Mouse (Mus musculus): Measurements from ENCODE around the gene Icmt. TPM values are rescaled to one million over a fixed set of nuclear protein-coding genes. Genes with fewer than 3 reads are reported as not detected.

The Icmt gene
- polyA plus RNA-seq, 1 experiment: 35.2 TPM

DNA sequence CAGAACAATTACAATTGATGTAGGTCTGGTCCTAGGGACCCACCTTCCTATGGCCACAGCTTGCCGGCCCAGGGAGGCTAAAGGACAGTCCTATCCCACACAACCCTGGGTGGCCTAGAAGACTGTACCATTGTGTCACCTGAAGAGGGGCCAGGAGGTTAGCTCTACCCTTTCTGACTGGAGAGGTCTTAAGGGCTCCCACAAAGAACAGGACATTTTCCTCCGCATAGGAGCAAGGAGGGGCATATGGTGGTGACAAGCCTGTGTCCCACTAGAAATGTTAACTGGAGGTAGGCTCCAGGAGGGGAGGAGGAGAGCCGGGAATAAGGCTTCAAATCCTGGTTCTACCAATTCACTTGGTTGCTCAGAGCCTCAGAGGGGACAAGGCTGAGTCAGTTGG, 23.8 kb upstream of the Icmt start:
- Histone ChIP-seq H3K4me3 (ENCODE audit: insufficient read depth, low read length) (no peak overlapping the region), H3K27ac (ENCODE audit: insufficient read depth, low read length) (no peak overlapping the region), H3K4me1 (ENCODE audit: control insufficient read depth, insufficient read depth, low read length) (peaks cover 4% of the 10 kb centered on the region)
- TF ChIP-seq POLR2A (IDR thresholded peaks at IDR 0.05; ENCODE audit: extremely low read depth, insufficient read depth, low read length) (no peak), CTCF (IDR thresholded peaks at IDR 0.05; ENCODE audit: extremely low read depth, insufficient read depth, low read length) (no peak)

GRCm38 (mm10) chr4:152273621-152274236, 23.3 kb upstream of the Icmt start, which contains the start of gene Gpr153:
Gene Gpr153, plus strand, starts transcription at chr4:152274232.
- TF ChIP-seq POLR2A (IDR thresholded peaks at IDR 0.05; ENCODE audit: extremely low read depth, insufficient read depth, low read length) (no peak), CTCF (IDR thresholded peaks at IDR 0.05; ENCODE audit: extremely low read depth, insufficient read depth, low read length) (no peak)

DNA sequence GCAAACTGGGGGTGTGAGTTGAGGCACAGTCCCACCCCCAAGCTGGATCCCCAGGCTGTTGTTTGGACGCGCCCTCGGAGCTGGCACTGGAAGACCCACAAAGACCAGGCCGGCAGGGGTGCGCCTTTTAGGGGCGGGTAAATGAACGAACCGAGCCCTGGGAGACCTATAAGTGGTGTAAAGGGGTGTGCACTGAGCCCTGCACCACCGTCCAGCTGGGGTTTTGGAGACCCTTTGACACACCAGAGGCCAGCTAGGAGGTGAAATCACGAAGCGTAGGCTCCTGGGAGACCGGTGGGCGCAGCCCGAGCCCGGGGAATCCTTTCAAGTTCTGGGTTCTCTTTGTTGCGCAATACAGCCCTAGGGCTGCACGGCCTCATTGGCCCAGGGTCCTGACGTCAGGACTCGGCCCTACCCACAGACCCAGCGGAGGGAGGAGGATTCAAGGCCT, 22.3 kb upstream of the Icmt start:
- Histone ChIP-seq H3K27ac (ENCODE audit: insufficient read depth, low read length) (no peak overlapping the region), H3K4me3 (ENCODE audit: insufficient read depth, low read length) (peak overlapping the region; percentile 48)
- TF ChIP-seq POLR2A (IDR thresholded peaks at IDR 0.05; ENCODE audit: extremely low read depth, insufficient read depth, low read length): no peak
- TF ChIP-seq CTCF (IDR thresholded peaks at IDR 0.05; ENCODE audit: extremely low read depth, insufficient read depth, low read length): no peak

More at GRCm38 (mm10) chr4:152273621-152274236, 23.3 kb upstream of the Icmt start, which contains the start of gene Gpr153:
- Histone ChIP-seq H3K4me3 (ENCODE audit: insufficient read depth, low read length) (peak within 1 kb of the TSS; percentile 48), H3K27ac (ENCODE audit: insufficient read depth, low read length) (no peak within 1 kb of the TSS), H3K4me1 (ENCODE audit: control insufficient read depth, insufficient read depth, low read length) (peaks cover 5% of the 10 kb centered on the region)

GRCm38 (mm10) chr4:152276389-152277347, 20.4 kb upstream of the Icmt start:
- Histone ChIP-seq H3K4me1 (ENCODE audit: control insufficient read depth, insufficient read depth, low read length) (peaks cover 6% of the 10 kb centered on the region; the same call in 1 of the 2 replicates), H3K27ac (ENCODE audit: insufficient read depth, low read length) (no peak overlapping the region), H3K4me3 (ENCODE audit: insufficient read depth, low read length) (no peak overlapping the region)
- TF ChIP-seq CTCF (IDR thresholded peaks at IDR 0.05; ENCODE audit: extremely low read depth, insufficient read depth, low read length): peak; percentile 43
- TF ChIP-seq POLR2A (IDR thresholded peaks at IDR 0.05; ENCODE audit: extremely low read depth, insufficient read depth, low read length): no peak

More for the DNA sequence above, 22.3 kb upstream of the Icmt start:
- peaks cover 6% of the 10 kb centered on the region; the same call in 1 of the 2 replicates for H3K4me1 ChIP-seq (ENCODE audit: control insufficient read depth, insufficient read depth, low read length)

- H3K27ac ChIP-seq (ENCODE audit: insufficient read depth, low read length): no peak overlapping the region
- H3K4me1 ChIP-seq (ENCODE audit: control insufficient read depth, insufficient read depth, low read length): peaks cover 6% of the 10 kb centered on the region; the same call in 1 of the 2 replicates
- no peak overlapping the region for H3K4me3 ChIP-seq (ENCODE audit: insufficient read depth, low read length)
- no peak for TF ChIP-seq POLR2A (IDR thresholded peaks at IDR 0.05; ENCODE audit: extremely low read depth, insufficient read depth, low read length)
- no peak for TF ChIP-seq CTCF (IDR thresholded peaks at IDR 0.05; ENCODE audit: extremely low read depth, insufficient read depth, low read length)
Observed at GRCm38 (mm10) chr4:152277916-152278315, 19.1 kb upstream of the Icmt start.

GRCm38 (mm10) chr4:152278986-152279385, 18.0 kb upstream of the Icmt start:
- Histone ChIP-seq H3K27ac (ENCODE audit: insufficient read depth, low read length) (no peak overlapping the region), H3K4me1 (ENCODE audit: control insufficient read depth, insufficient read depth, low read length) (peaks cover 6% of the 10 kb centered on the region; the same call in 1 of the 2 replicates), H3K4me3 (ENCODE audit: insufficient read depth, low read length) (no peak overlapping the region)
- TF ChIP-seq POLR2A (IDR thresholded peaks at IDR 0.05; ENCODE audit: extremely low read depth, insufficient read depth, low read length) (no peak), CTCF (IDR thresholded peaks at IDR 0.05; ENCODE audit: extremely low read depth, insufficient read depth, low read length) (no peak)

GRCm38 (mm10) chr4:152281601-152282000, 15.4 kb upstream of the Icmt start:
- TF ChIP-seq POLR2A (IDR thresholded peaks at IDR 0.05; ENCODE audit: extremely low read depth, insufficient read depth, low read length): no peak
- no peak for TF ChIP-seq CTCF (IDR thresholded peaks at IDR 0.05; ENCODE audit: extremely low read depth, insufficient read depth, low read length)
- Histone ChIP-seq H3K27ac (ENCODE audit: insufficient read depth, low read length) (no peak overlapping the region), H3K4me3 (ENCODE audit: insufficient read depth, low read length) (no peak overlapping the region), H3K4me1 (ENCODE audit: control insufficient read depth, insufficient read depth, low read length) (peaks cover 5% of the 10 kb centered on the region; the same call in 1 of the 2 replicates)

DNA sequence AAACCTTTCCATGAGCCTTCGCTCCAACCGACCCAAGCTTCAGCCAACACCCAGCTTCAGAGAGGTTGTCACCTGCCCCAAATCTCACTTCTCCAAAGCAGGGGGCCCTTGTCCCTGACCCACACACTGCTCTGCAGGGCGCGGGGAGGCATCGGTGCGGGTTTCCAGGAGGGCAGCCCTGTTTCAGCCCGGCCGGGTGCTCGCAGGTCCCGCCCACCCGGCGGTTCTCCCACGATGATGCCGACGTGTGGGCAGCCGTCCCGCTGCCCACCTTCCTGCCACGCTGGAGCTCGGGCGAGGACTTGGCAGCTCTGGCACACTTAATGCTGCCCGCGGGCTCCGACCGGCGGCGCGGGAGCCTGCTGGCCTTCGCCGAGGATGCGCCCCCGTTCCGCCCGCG, 14.3 kb upstream of the Icmt start:
- Histone ChIP-seq H3K4me3 (ENCODE audit: insufficient read depth, low read length) (no peak overlapping the region), H3K27ac (ENCODE audit: insufficient read depth, low read length) (no peak overlapping the region), H3K4me1 (ENCODE audit: control insufficient read depth, insufficient read depth, low read length) (peaks cover 5% of the 10 kb centered on the region; the same call in 1 of the 2 replicates)
- no peak for TF ChIP-seq POLR2A (IDR thresholded peaks at IDR 0.05; ENCODE audit: extremely low read depth, insufficient read depth, low read length)

GRCm38 (mm10) chr4:152283186-152283950, 13.7 kb upstream of the Icmt start:
- Histone ChIP-seq H3K4me3 (ENCODE audit: insufficient read depth, low read length) (0 out of 2 replicates have a peak overlapping the region, but pooled peaks have one; percentile 6), H3K27ac (ENCODE audit: insufficient read depth, low read length) (no peak overlapping the region), H3K4me1 (ENCODE audit: control insufficient read depth, insufficient read depth, low read length) (peaks cover 5% of the 10 kb centered on the region; the same call in 1 of the 2 replicates)
- TF ChIP-seq POLR2A (IDR thresholded peaks at IDR 0.05; ENCODE audit: extremely low read depth, insufficient read depth, low read length) (no peak), CTCF (IDR thresholded peaks at IDR 0.05; ENCODE audit: extremely low read depth, insufficient read depth, low read length) (peak; percentile 45)

All from cortical plate, adult 2 months (tissue).